Mouse (Mus musculus) stomach, embryonic 14.5 days (tissue): Measurements from ENCODE around the gene Ccng1. TPM values are rescaled to one million over a fixed set of nuclear protein-coding genes. Genes with fewer than 3 reads are reported as not detected.

Experiments
- ATAC-seq: fragments of 200-750 bp; cut with Nextera tagmentation; 2 replicates; pipeline ENCODE4 v1.8.0; 2017; ENCODE audit warnings: low read depth, moderate TSS enrichment; ENCODE audit not compliant: insufficient number of reproducible peaks, insufficient read depth, low FRiP score
- H3K27ac ChIP-seq: fragments of 300-500 bp; sonication (generic); 2 replicates; pipeline ENCODE4 v1.5.1; 2014; ENCODE audit warnings: mild to moderate bottlenecking, low read length, moderate library complexity, mixed read lengths
- H3K27me3 ChIP-seq: fragments of 300-500 bp; sonication (generic); 2 replicates; pipeline ENCODE4 v1.6.1; 2014; ENCODE audit warnings: low read length, control low read depth, mixed read lengths; ENCODE audit not compliant: control insufficient read depth, insufficient read depth
- H3K36me3 ChIP-seq: fragments of 300-500 bp; sonication (generic); 2 replicates; pipeline ENCODE4 v1.6.1; 2014; ENCODE audit warnings: mild to moderate bottlenecking, control low read depth, low read length, moderate library complexity, mixed read lengths; ENCODE audit not compliant: control insufficient read depth, insufficient read depth
- H3K4me1 ChIP-seq: fragments of 300-500 bp; sonication (generic); 2 replicates; pipeline ENCODE4 v1.6.1; 2014; ENCODE audit warnings: low read length, control low read depth, mixed read lengths; ENCODE audit not compliant: control insufficient read depth, insufficient read depth
- H3K4me2 ChIP-seq: fragments of 300-500 bp; sonication (generic); replicated peaks from 2 replicates; pipeline ENCODE4 v1.6.1; 2014; ENCODE audit warnings: low read depth, low read length, control low read depth
- H3K4me3 ChIP-seq: fragments of 300-500 bp; sonication (generic); 2 replicates; pipeline ENCODE4 v1.5.1; 2014; ENCODE audit warnings: low read depth, low read length, control low read depth
- H3K9ac ChIP-seq: fragments of 300-500 bp; sonication (generic); replicated peaks from 2 replicates; pipeline ENCODE4 v1.6.1; 2014; ENCODE audit warnings: low read depth, mild to moderate bottlenecking, control low read depth, low read length, moderate library complexity, mixed read lengths
- H3K9me3 ChIP-seq: fragments of 300-500 bp; sonication (generic); 2 replicates; pipeline ENCODE4 v1.6.1; 2016; ENCODE audit warnings: low read depth, low read length, control low read depth; ENCODE audit not compliant: control insufficient read depth
- WGBS: fragments of 180-500 bp; shearing (Covaris S2); extraction: QIAGEN DNeasy Blood & Tissue Kit; methylation state at CpG from one replicate; pipeline ENCODE4 v1.1.7; 2014; 5-methylcytosine and 5-hydroxymethylcytosine counted together
- polyA plus RNA-seq: library from polyadenylated mRNA; unstranded; fragments of >200 nt; fragmentation: Nextera tagmentation; extraction: Ambion mirVana; gene quantifications from 2 replicates; pipeline ENCODE4 v1.2.1, GENCODE M21; 2014

Gene Ccng1
- 47.2 and 51.2 TPM in 2 replicates for polyA plus RNA-seq

DNA sequence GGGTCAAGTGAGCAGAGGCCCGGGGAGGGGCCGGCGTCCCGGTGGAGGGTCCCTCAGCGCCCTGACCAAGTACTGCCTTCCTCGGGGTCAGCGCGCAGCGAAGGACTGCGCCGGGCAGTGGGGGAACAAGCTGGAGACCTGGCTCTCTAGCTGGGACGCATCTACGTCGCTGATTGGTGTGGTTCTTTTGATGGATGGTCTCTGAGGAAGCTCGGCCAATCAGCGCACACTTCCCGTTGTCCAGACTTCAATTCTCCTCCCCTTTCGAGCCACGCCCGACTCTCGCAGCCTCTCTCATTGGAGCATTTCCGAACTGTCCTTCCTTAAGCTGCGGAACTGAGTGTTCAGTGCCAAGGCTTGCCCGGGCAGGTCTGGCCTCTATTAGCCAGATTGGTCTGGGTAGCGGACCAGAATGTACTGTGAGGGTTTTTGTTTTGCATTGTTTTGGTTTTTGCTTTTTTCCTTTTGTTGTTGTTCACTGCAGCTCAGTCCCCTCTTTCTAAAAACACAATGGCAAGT, at the start of gene Ccng1:
TSS of gene Ccng1 (minus strand) at position 203 of the 519 bp plus-strand sequence.
- no peaks in the 10 kb centered on the region for H3K27me3 ChIP-seq
- peak within 1 kb of the TSS; percentile 69 for H3K9ac ChIP-seq
- ATAC-seq: peak; percentile 99
- under 1% methylated on average over 25 of the region's 25 CpGs for WGBS
- H3K9me3 ChIP-seq: no peaks in the 10 kb centered on the region
- peak within 1 kb of the TSS; percentile 80 for H3K4me2 ChIP-seq
- H3K36me3 ChIP-seq: peaks cover 7% of the 10 kb centered on the region
- H3K4me3 ChIP-seq: peak within 1 kb of the TSS; percentile 85
- peak within 1 kb of the TSS; percentile 58; the same call in 1 of the 2 replicates for H3K27ac ChIP-seq
- H3K4me1 ChIP-seq: peaks cover 5% of the 10 kb centered on the region; the same call in 1 of the 2 replicates

DNA sequence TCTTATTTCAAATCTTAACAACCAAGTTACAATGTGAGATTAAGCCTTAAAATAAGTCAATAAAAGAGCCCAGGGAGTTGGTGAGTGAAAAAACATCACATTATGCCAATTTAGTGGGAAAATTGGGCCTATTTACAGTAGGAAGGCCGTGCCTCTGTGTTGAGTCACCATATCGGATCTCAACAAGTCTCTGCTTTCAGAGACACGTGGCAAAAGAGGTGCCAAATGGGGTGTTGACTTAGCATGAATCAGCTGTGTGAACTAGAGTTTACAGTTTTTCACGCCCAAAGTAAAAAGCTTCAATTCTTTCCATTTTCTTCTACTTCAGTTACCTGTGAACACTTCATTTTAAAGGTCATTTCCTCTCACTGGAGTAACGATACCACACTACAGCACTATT, 35.2 kb upstream of the Ccng1 start:
- H3K27ac ChIP-seq: no peak overlapping the region
- no peak overlapping the region for H3K9ac ChIP-seq
- no peak for ATAC-seq
- H3K9me3 ChIP-seq: no peaks in the 10 kb centered on the region
- H3K27me3 ChIP-seq: no peaks in the 10 kb centered on the region
- no peak overlapping the region for H3K4me3 ChIP-seq
- H3K36me3 ChIP-seq: no peaks in the 10 kb centered on the region
- WGBS: 57% methylated on average over 5 of the region's 5 CpGs
- H3K4me1 ChIP-seq: no peaks in the 10 kb centered on the region
- H3K4me2 ChIP-seq: no peak overlapping the region

DNA sequence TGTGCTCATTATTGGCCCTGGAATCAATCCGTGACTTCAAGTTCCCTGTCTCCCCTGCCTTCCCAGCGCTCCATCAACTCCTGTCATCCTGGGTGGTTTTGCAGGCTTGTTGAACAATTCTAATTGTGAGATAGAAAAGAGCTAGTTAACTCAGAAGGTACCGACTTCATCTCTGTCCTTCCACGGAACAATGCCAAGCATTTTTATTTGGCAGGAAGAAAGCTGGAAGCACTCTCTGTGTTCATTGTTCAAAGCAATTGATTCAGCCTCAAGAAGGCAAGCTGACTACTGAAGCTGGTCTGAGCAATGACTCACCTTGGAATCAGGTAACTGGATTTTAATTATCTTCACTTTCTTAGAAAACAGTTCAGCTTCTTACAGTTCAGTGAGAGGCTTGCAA, 34.6 kb upstream of the Ccng1 start:
- no peaks in the 10 kb centered on the region for H3K4me1 ChIP-seq
- H3K9ac ChIP-seq: no peak overlapping the region
- no peak for ATAC-seq
- WGBS: 73% methylated on average over 4 of the region's 4 CpGs
- H3K27ac ChIP-seq: no peak overlapping the region
- no peak overlapping the region for H3K4me2 ChIP-seq
- H3K9me3 ChIP-seq: no peaks in the 10 kb centered on the region
- no peaks in the 10 kb centered on the region for H3K36me3 ChIP-seq
- no peaks in the 10 kb centered on the region for H3K27me3 ChIP-seq
- no peak overlapping the region for H3K4me3 ChIP-seq

DNA sequence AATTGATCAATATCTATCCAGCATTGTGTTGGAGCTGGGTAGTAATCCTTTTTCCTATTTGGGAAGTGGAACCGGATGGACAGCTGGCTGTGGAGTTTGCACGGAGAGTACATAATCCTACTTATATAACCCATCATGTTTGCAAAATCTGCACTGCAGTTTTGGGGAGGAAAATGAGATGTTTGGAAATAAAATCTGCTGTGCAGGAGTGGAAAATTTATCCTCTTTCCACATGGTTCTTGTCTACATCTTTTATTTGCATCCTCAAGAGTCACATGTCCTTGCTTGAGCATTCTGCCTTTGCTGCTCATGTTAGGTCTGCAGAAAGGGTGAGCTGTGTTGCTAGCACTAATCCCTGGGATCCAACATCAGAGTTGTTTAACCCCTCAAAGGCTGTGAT, 31.8 kb upstream of the Ccng1 start:
- no peaks in the 10 kb centered on the region for H3K27me3 ChIP-seq
- no peak overlapping the region for H3K4me2 ChIP-seq
- no peaks in the 10 kb centered on the region for H3K4me1 ChIP-seq
- no peaks in the 10 kb centered on the region for H3K9me3 ChIP-seq
- H3K9ac ChIP-seq: no peak overlapping the region
- no peak overlapping the region for H3K27ac ChIP-seq
- ATAC-seq: no peak
- no peaks in the 10 kb centered on the region for H3K36me3 ChIP-seq
- H3K4me3 ChIP-seq: no peak overlapping the region
- 55% methylated on average over 2 of the region's 2 CpGs for WGBS

DNA sequence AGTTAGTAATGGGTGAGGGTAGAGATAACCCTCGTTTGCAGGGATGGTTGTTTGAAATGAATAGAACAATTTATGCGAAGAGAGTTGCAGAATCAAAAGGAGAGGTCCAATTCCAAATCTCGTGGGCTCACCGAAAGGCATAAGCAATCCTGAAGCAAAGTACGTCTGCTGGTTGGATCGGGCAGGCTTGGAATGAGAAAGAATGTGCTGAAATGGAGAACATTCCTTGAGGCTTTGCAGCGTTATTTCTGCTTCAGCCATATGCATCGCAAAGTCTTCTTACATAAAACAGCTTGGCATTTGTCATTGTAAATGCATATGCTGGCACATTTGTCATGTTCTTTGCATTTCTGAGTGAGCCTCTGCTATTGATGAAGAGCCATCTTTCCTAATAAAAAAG, 29.2 kb upstream of the Ccng1 start:
- no peaks in the 10 kb centered on the region for H3K9me3 ChIP-seq
- H3K9ac ChIP-seq: no peak overlapping the region
- H3K36me3 ChIP-seq: no peaks in the 10 kb centered on the region
- no peaks in the 10 kb centered on the region for H3K4me1 ChIP-seq
- ATAC-seq: no peak
- no peak overlapping the region for H3K4me3 ChIP-seq
- H3K27ac ChIP-seq: no peak overlapping the region
- no peak overlapping the region for H3K4me2 ChIP-seq
- H3K27me3 ChIP-seq: no peaks in the 10 kb centered on the region
- 71% methylated on average over 8 of the region's 8 CpGs for WGBS

DNA sequence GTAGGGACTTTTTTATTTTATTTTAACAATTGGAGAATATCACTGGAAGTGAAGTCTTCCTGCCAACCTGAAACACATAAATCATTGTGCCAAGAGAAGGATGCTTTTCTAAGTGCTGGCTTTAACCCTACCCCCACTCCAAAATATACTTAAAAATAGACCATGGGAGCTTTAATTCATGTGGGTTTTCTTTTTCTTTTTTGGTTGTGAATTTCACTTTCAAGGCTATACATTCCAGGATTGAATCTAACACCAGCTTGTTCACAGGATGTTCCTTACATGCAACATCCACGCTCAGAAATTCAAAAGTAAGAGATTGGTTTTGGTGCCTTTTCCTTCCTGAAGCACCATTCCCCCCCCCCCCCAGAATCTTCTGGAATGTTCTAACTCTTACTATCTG, 28.2 kb upstream of the Ccng1 start:
- H3K4me3 ChIP-seq: no peak overlapping the region
- no peak overlapping the region for H3K9ac ChIP-seq
- 88% methylated on average over 1 of the region's 1 CpGs for WGBS
- H3K36me3 ChIP-seq: no peaks in the 10 kb centered on the region
- H3K27ac ChIP-seq: no peak overlapping the region
- no peak for ATAC-seq
- H3K4me2 ChIP-seq: no peak overlapping the region
- no peaks in the 10 kb centered on the region for H3K27me3 ChIP-seq
- no peaks in the 10 kb centered on the region for H3K4me1 ChIP-seq
- no peaks in the 10 kb centered on the region for H3K9me3 ChIP-seq

DNA sequence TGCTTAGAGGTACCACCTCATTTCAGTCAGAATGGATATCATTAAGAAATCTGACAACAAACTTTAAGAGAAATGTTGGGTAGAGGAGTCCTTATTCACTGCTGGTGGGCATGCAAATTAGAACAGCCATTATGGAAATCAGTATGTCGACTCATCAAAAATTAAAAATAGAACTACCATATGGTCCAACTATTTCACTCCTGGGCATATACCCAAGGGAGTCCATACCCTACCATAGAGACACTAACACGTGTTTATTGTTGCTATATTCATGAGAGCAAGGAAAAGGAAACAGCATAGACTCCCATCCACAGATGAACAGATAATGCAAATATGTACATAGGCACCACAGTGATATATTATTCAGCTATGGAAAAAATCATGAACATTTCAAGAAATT, 26.7 kb upstream of the Ccng1 start:
- Histone ChIP-seq H3K4me1 (no peaks in the 10 kb centered on the region), H3K27ac (no peak overlapping the region), H3K36me3 (no peaks in the 10 kb centered on the region), H3K9me3 (no peaks in the 10 kb centered on the region), H3K4me2 (no peak overlapping the region), H3K27me3 (no peaks in the 10 kb centered on the region), H3K9ac (no peak overlapping the region), H3K4me3 (no peak overlapping the region)
- ATAC-seq: no peak
- whole genome bisulfite sequencing: 69% methylated on average over 2 of the region's 2 CpGs

DNA sequence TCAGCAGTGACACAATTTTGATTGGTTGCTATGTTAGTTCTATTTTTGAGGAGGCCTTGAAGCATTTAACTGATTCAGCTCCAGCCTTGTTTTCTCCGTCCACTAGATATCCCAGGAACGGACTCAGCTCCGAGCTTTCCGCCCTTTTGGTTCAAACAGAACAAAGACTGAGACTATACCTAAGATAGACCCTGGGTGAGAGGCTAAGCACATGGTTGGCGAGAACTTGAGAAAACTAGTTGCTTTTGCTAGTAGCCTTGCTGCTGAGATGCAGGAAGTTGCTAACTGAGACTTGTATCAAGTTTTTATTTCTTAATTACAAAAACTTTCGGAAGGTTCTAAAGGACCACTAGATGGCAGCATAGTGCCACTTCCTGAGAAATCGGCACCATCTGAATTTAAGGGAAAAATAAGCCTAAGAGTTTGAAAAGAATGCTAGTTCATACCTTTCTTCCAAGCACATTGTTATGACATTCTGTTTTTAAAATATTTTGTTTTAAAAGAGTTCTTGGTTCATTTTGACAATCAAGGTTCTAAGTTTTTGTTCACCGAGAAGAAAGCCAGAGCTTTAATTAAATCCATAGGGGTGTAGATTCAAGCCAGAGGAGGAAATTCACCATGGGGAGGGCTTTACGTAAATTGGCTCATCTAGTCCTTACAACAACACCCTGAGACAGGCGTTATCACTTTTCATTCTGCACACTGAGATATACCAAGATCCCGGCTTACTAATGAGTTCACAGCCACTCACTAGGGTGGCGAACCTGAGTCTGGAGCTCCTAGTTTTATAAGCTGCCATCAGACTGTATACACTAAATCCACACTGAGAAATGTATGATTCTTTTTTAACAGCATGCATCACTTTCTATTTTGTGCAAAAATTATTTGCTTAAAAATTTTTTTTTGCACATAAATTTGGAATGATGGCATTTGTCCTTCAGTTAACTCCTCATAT, 20.5 kb upstream of the Ccng1 start:
- Histone ChIP-seq H3K4me3 (no peak overlapping the region), H3K9me3 (no peaks in the 10 kb centered on the region), H3K36me3 (no peaks in the 10 kb centered on the region), H3K27me3 (no peaks in the 10 kb centered on the region), H3K27ac (no peak overlapping the region), H3K9ac (no peak overlapping the region), H3K4me2 (no peak overlapping the region), H3K4me1 (no peaks in the 10 kb centered on the region)
- WGBS: 48% methylated on average over 12 of the region's 12 CpGs
- ATAC-seq: no peak
